Mouse (Mus musculus): Measurements from ENCODE around the gene Mtf1.
A peak's percentile ranks its signal among the peaks of the same experiment; 100 is the strongest.

Mtf1 gene

GRCm38 (mm10) chr4:124796913-124797312 lies 5.0 kb upstream of the Mtf1 start:
- no peak for DNase-seq (ENCODE audit: extremely low read depth, low read depth, low spot score)

- no peak for DNase-seq (ENCODE audit: extremely low read depth, low read depth, low spot score)
Observed at GRCm38 (mm10) chr4:124802309-124803260, 681 bp downstream of the Mtf1 start.

- DNase-seq (ENCODE audit: extremely low read depth, low read depth, low spot score) = no peak
Observed at GRCm38 (mm10) chr4:124803406-124803805, 1.5 kb downstream of the Mtf1 start.

GRCm38 (mm10) chr4:124808511-124808910 lies 6.6 kb downstream of the Mtf1 start:
- DNase-seq (ENCODE audit: extremely low read depth, low read depth, low spot score) = no peak

GRCm38 (mm10) chr4:124809136-124809883 lies 7.4 kb downstream of the Mtf1 start:
- no peak for DNase-seq (ENCODE audit: extremely low read depth, low read depth, low spot score)

GRCm38 (mm10) chr4:124810056-124810455 lies 8.2 kb downstream of the Mtf1 start:
- DNase-seq (ENCODE audit: extremely low read depth, low read depth, low spot score) = peak; percentile 71

- DNase-seq (ENCODE audit: extremely low read depth, low read depth, low spot score) = peak; percentile 66
Observed at GRCm38 (mm10) chr4:124811347-124811975, 9.6 kb downstream of the Mtf1 start.

GRCm38 (mm10) chr4:124815901-124816300 lies 14.0 kb downstream of the Mtf1 start:
- no peak for DNase-seq (ENCODE audit: extremely low read depth, low read depth, low spot score)

GRCm38 (mm10) chr4:124817803-124818202 lies 15.9 kb downstream of the Mtf1 start:
- no peak for DNase-seq (ENCODE audit: extremely low read depth, low read depth, low spot score)

GRCm38 (mm10) chr4:124818832-124819231 lies 16.9 kb downstream of the Mtf1 start:
- DNase-seq (ENCODE audit: extremely low read depth, low read depth, low spot score) = no peak

- no peak for DNase-seq (ENCODE audit: extremely low read depth, low read depth, low spot score)
Observed at GRCm38 (mm10) chr4:124824967-124825366, 23.1 kb downstream of the Mtf1 start.

GRCm38 (mm10) chr4:124825371-124825965 lies 23.6 kb downstream of the Mtf1 start:
- DNase-seq (ENCODE audit: extremely low read depth, low read depth, low spot score) = no peak

- DNase-seq (ENCODE audit: extremely low read depth, low read depth, low spot score) = no peak
Observed at GRCm38 (mm10) chr4:124829671-124830070, 27.8 kb downstream of the Mtf1 start.

- DNase-seq (ENCODE audit: extremely low read depth, low read depth, low spot score) = no peak
Observed at GRCm38 (mm10) chr4:124832796-124833195, 30.9 kb downstream of the Mtf1 start.

GRCm38 (mm10) chr4:124838035-124838700 lies 36.3 kb downstream of the Mtf1 start:
- no peak for DNase-seq (ENCODE audit: extremely low read depth, low read depth, low spot score)

GRCm38 (mm10) chr4:124840998-124841397 lies 39.1 kb downstream of the Mtf1 start:
- no peak for DNase-seq (ENCODE audit: extremely low read depth, low read depth, low spot score)

GRCm38 (mm10) chr4:124843493-124843892 lies 41.6 kb downstream of the Mtf1 start:
- DNase-seq (ENCODE audit: extremely low read depth, low read depth, low spot score) = no peak

GRCm38 (mm10) chr4:124847573-124847972 lies 45.7 kb downstream of the Mtf1 start:
- no peak for DNase-seq (ENCODE audit: extremely low read depth, low read depth, low spot score)

- DNase-seq (ENCODE audit: extremely low read depth, low read depth, low spot score) = peak; percentile 70
Observed at GRCm38 (mm10) chr4:124849631-124850260, 47.8 kb downstream of the Mtf1 start.
